Mouse (Mus musculus): ENCODE results near the gene Ttll6.
A peak's percentile ranks its signal among the peaks of the same experiment; 100 is the strongest.
"Not testable (repeated sequence)": the region's sequence is repeated elsewhere in the genome, so short reads cannot be mapped to it uniquely, and the experiment has no call there.

Ttll6 gene

GRCm38 (mm10) chr11:96133239-96133865 lies at the start of gene Ttll6:
TSS of gene Ttll6 (plus strand) at chr11:96133786.
- DNase-seq (ENCODE audit: low spot score): peak; percentile 17

- DNase-seq (ENCODE audit: low spot score): no peak
Measured at GRCm38 (mm10) chr11:96087981-96088380, 45.6 kb upstream of the Ttll6 start.

- DNase-seq (ENCODE audit: low spot score): no peak
Measured at GRCm38 (mm10) chr11:96091073-96091472, 42.5 kb upstream of the Ttll6 start.

- no peak for DNase-seq (ENCODE audit: low spot score)
Measured at GRCm38 (mm10) chr11:96092674-96093291, 40.8 kb upstream of the Ttll6 start.

- no peak for DNase-seq (ENCODE audit: low spot score)
Measured at GRCm38 (mm10) chr11:96093361-96093760, 40.2 kb upstream of the Ttll6 start.

GRCm38 (mm10) chr11:96108376-96108775 lies 25.2 kb upstream of the Ttll6 start:
- no peak for DNase-seq (ENCODE audit: low spot score)

GRCm38 (mm10) chr11:96110950-96111349 lies 22.6 kb upstream of the Ttll6 start:
- DNase-seq (ENCODE audit: low spot score): not testable (repeated sequence)

- no peak for DNase-seq (ENCODE audit: low spot score)
Measured at GRCm38 (mm10) chr11:96111751-96112150, 21.8 kb upstream of the Ttll6 start, which contains the start of gene Calcoco2. TSS of gene Calcoco2 (minus strand) at chr11:96111964.

- no peak for DNase-seq (ENCODE audit: low spot score)
Measured at GRCm38 (mm10) chr11:96114077-96114476, 19.5 kb upstream of the Ttll6 start.

- no peak for DNase-seq (ENCODE audit: low spot score)
Measured at GRCm38 (mm10) chr11:96115416-96115815, 18.2 kb upstream of the Ttll6 start.

GRCm38 (mm10) chr11:96116116-96116515 lies 17.5 kb upstream of the Ttll6 start:
- DNase-seq (ENCODE audit: low spot score): no peak

- not testable (repeated sequence) for DNase-seq (ENCODE audit: low spot score)
Measured at GRCm38 (mm10) chr11:96116925-96117324, 16.7 kb upstream of the Ttll6 start.

- no peak for DNase-seq (ENCODE audit: low spot score)
Measured at GRCm38 (mm10) chr11:96119401-96119800, 14.2 kb upstream of the Ttll6 start.

- not testable (repeated sequence) for DNase-seq (ENCODE audit: low spot score)
Measured at GRCm38 (mm10) chr11:96122806-96123205, 10.8 kb upstream of the Ttll6 start.

- peak; percentile 39 for DNase-seq (ENCODE audit: low spot score)
Measured at GRCm38 (mm10) chr11:96124052-96124914, 9.3 kb upstream of the Ttll6 start.

- no peak for DNase-seq (ENCODE audit: low spot score)
Measured at GRCm38 (mm10) chr11:96130606-96131005, 3.0 kb upstream of the Ttll6 start.

GRCm38 (mm10) chr11:96135847-96136246 lies 2.3 kb downstream of the Ttll6 start:
- no peak for DNase-seq (ENCODE audit: low spot score)

GRCm38 (mm10) chr11:96140726-96141175 lies 7.2 kb downstream of the Ttll6 start:
- DNase-seq (ENCODE audit: low spot score): no peak

GRCm38 (mm10) chr11:96143766-96144165 lies 10.2 kb downstream of the Ttll6 start:
- no peak for DNase-seq (ENCODE audit: low spot score)

- peak; percentile 10 for DNase-seq (ENCODE audit: low spot score)
Measured at GRCm38 (mm10) chr11:96145622-96146270, 12.2 kb downstream of the Ttll6 start.

- no peak for DNase-seq (ENCODE audit: low spot score)
Measured at GRCm38 (mm10) chr11:96147471-96147870, 13.9 kb downstream of the Ttll6 start.

- DNase-seq (ENCODE audit: low spot score): no peak
Measured at GRCm38 (mm10) chr11:96164769-96165168, 31.2 kb downstream of the Ttll6 start.

All from ovary, adult 18-20 months (tissue).